Mouse (Mus musculus): Measurements from ENCODE around the gene Vsx2. TPM values are rescaled to one million over a fixed set of nuclear protein-coding genes. Genes with fewer than 3 reads are reported as not detected.

The Vsx2 gene
- not detected in 2 replicates for polyA plus RNA-seq (2012; rRNA removed)

DNA sequence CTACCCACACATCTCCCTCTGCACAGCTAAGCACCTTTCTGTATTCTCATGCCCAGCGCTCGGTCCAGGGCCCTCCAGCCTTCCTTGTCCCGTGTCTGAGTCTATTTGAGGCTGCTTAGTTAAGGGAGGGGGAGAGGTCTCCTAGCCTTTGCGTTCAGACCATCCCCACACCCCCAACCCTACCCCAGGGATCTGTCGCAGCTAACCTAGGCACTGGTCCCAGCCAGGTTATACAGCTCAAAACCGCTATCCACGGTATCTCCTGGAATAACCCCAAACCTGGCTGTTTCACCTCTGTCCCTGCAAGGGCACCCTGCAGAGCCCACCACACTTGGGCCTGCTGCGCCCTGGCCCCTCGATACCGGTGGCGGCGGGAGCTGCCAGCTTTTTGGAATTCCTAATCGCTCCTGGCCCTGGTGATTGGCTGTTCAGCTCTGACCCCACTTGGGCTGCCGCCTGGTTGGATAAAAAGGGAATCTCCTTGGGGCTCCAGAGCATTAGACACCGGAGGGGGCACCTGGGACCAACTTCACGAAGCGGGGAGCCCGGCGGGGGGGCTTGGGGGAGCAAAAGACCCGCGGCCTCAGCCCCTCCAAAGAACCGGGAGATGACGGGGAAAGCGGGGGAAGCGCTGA, at the start of gene Vsx2:
Gene Vsx2, plus strand, starts transcription at position 427 of the 635 bp plus-strand sequence.
- Histone ChIP-seq H3K4me3 (ENCODE audit: extremely low read depth, insufficient read depth, insufficient read length) (no peak within 1 kb of the TSS), H3K36me3 (ENCODE audit: control insufficient read depth, insufficient read depth, low read length) (no peaks in the 10 kb centered on the region), H3K27ac (ENCODE audit: insufficient read depth, low read length) (no peak within 1 kb of the TSS), H3K27me3 (ENCODE audit: control insufficient read depth, insufficient read depth, low read length) (peaks cover 39% of the 10 kb centered on the region), H3K4me1 (ENCODE audit: control insufficient read depth, insufficient read depth, insufficient read length) (no peaks in the 10 kb centered on the region)
- no peak for DNase-seq (ENCODE audit: low read depth in 1 of 2, low spot score in 2 of 2)
- TF ChIP-seq CTCF (IDR thresholded peaks at IDR 0.05; ENCODE audit: extremely low read depth, insufficient read depth, insufficient read length, insufficient replicate concordance) (no peak), POLR2A (IDR thresholded peaks at IDR 0.05; ENCODE audit: low read depth, low read length) (no peak)
- WGBS = 19% methylated on average over 24 of the region's 25 CpGs

DNA sequence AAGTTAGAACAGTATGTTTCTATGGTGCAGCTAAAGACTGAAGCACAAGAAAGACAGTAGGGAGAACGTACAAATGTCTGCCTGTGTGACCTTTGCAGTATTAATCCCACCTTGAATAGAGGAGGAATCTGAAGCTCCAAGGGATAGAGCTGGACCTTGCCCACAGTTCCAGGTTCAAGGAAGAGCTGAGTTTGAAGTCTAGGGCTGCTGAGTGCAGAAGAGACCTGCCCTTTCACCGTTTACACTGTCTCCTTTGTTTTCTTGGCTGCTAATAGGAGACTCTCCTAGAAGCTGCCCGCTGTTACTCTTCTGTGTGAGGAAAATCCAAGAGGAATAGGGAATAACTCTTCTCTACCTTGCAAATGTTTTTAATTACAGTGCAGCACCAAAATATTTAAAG, 45.8 kb upstream of the Vsx2 start:
- H3K27me3 ChIP-seq (ENCODE audit: control insufficient read depth, insufficient read depth, low read length) = no peaks in the 10 kb centered on the region
- no peak overlapping the region for H3K4me3 ChIP-seq (ENCODE audit: extremely low read depth, insufficient read depth, insufficient read length)
- no peak for TF ChIP-seq POLR2A (IDR thresholded peaks at IDR 0.05; ENCODE audit: low read depth, low read length)
- no peak overlapping the region for H3K27ac ChIP-seq (ENCODE audit: insufficient read depth, low read length)
- DNase-seq (ENCODE audit: low read depth in 1 of 2, low spot score in 2 of 2) = no peak
- H3K4me1 ChIP-seq (ENCODE audit: control insufficient read depth, insufficient read depth, insufficient read length) = no peaks in the 10 kb centered on the region; the same call in 1 of the 2 replicates
- H3K36me3 ChIP-seq (ENCODE audit: control insufficient read depth, insufficient read depth, low read length) = no peaks in the 10 kb centered on the region; the same call in 1 of the 2 replicates
- 94% methylated on average over 3 of the region's 3 CpGs for WGBS

DNA sequence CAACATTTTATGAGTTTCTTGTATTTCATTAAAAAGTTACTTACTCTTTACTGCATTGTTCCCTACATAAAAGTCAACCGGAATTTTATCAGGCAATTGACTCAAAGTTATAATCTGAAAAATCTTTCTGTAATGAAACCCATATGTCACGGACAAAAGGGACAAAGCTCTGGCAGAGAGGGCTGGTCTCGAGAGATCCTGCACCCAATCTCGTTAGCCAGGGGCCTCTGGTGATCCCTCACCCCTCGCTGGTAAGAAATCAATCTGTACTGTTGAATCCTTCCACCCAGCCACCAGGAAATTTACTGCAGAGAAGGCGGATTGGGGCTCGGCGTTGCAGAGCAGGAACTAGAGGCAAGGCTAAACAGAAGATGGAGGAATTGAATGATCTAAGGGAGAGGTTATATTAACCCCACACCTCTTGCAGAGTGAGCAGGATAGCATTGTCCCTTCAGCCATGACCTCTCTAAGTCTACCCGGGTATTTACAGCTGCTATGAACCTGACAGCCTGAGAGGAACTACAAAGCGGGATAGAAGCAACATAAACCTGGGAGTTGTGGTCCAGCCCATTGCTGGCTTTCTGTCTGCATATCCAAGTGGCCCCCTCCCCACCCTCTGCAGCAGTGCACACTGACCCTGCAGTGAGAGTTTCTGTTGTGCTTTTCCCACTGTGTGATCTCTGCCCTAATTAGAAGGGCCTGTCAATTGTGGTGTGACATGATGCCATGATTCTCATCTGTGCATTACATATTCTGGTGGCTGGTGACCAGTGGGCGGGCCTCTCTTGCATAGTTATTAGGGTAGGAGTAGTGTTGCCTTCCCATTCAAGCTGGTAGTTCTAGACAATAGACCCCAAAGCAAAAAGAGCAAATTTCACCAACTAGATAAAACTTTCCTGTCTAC, 45.2 kb upstream of the Vsx2 start:
- no peaks in the 10 kb centered on the region; the same call in 1 of the 2 replicates for H3K36me3 ChIP-seq (ENCODE audit: control insufficient read depth, insufficient read depth, low read length)
- no peak overlapping the region for H3K4me3 ChIP-seq (ENCODE audit: extremely low read depth, insufficient read depth, insufficient read length)
- TF ChIP-seq CTCF (IDR thresholded peaks at IDR 0.05; ENCODE audit: extremely low read depth, insufficient read depth, insufficient read length, insufficient replicate concordance) (no peak), POLR2A (IDR thresholded peaks at IDR 0.05; ENCODE audit: low read depth, low read length) (no peak)

DNA sequence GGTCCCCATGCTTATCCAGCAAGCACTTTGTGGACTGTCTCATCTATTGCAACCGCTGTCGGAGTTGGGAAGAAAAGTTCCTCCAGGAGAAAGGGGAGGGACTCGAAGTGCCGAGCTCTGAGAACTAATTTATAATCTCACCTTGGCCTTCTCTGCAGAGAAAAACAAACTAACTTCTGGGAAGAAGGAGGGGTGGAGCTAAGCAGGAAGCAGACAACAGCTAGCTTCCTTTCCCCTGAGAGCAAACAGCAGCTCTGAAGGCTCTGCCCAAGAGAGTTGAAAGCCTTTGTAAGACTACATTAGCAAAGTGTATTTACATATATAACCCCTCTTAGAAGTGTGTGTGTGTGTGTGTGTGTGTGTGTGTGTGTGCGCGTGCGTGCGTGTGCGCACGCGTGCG, 44.1 kb upstream of the Vsx2 start:
- 56% methylated on average over 12 of the region's 12 CpGs for WGBS
- TF ChIP-seq CTCF (IDR thresholded peaks at IDR 0.05; ENCODE audit: extremely low read depth, insufficient read depth, insufficient read length, insufficient replicate concordance) (no peak), POLR2A (IDR thresholded peaks at IDR 0.05; ENCODE audit: low read depth, low read length) (no peak)
- no peak for DNase-seq (ENCODE audit: low read depth in 1 of 2, low spot score in 2 of 2)
- no peaks in the 10 kb centered on the region for H3K27me3 ChIP-seq (ENCODE audit: control insufficient read depth, insufficient read depth, low read length)
- peak overlapping the region; percentile 67 for H3K27ac ChIP-seq (ENCODE audit: insufficient read depth, low read length)
- H3K4me1 ChIP-seq (ENCODE audit: control insufficient read depth, insufficient read depth, insufficient read length) = no peaks in the 10 kb centered on the region; the same call in 1 of the 2 replicates
- no peaks in the 10 kb centered on the region; the same call in 1 of the 2 replicates for H3K36me3 ChIP-seq (ENCODE audit: control insufficient read depth, insufficient read depth, low read length)
- no peak overlapping the region for H3K4me3 ChIP-seq (ENCODE audit: extremely low read depth, insufficient read depth, insufficient read length)

More for the DNA sequence above, 45.2 kb upstream of the Vsx2 start:
- H3K27me3 ChIP-seq (ENCODE audit: control insufficient read depth, insufficient read depth, low read length) = no peaks in the 10 kb centered on the region
- H3K4me1 ChIP-seq (ENCODE audit: control insufficient read depth, insufficient read depth, insufficient read length) = no peaks in the 10 kb centered on the region; the same call in 1 of the 2 replicates
- WGBS = 91% methylated on average over 11 of the region's 11 CpGs
- no peak for DNase-seq (ENCODE audit: low read depth in 1 of 2, low spot score in 2 of 2)
- H3K27ac ChIP-seq (ENCODE audit: insufficient read depth, low read length) = peak overlapping the region; percentile 11; the same call in 1 of the 2 replicates

DNA sequence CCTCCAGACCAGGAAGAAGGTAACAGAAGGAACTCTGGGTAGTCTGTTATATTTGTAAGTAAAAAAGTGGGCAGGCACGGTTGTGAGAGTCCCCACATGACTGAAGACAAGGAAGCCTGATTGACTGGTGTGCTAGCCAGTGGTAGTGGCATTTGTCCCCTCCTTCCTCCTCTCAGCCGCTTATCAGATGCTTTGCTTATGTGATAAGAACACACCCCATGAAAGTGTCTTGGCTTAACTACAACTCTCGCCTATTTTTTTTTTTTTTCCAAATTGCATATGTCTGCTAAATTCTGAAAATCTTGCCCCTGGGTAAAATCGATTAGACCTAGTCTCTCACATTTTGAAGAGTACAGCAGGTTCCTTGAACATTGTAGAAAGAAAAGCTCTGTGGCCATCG, 39.1 kb upstream of the Vsx2 start:
- Histone ChIP-seq H3K27me3 (ENCODE audit: control insufficient read depth, insufficient read depth, low read length) (no peaks in the 10 kb centered on the region), H3K36me3 (ENCODE audit: control insufficient read depth, insufficient read depth, low read length) (peaks cover 6% of the 10 kb centered on the region; the same call in 1 of the 2 replicates), H3K4me1 (ENCODE audit: control insufficient read depth, insufficient read depth, insufficient read length) (no peaks in the 10 kb centered on the region), H3K4me3 (ENCODE audit: extremely low read depth, insufficient read depth, insufficient read length) (no peak overlapping the region), H3K27ac (ENCODE audit: insufficient read depth, low read length) (no peak overlapping the region)
- DNase-seq (ENCODE audit: low read depth in 1 of 2, low spot score in 2 of 2) = no peak
- TF ChIP-seq POLR2A (IDR thresholded peaks at IDR 0.05; ENCODE audit: low read depth, low read length) (no peak), CTCF (IDR thresholded peaks at IDR 0.05; ENCODE audit: extremely low read depth, insufficient read depth, insufficient read length, insufficient replicate concordance) (no peak)
- 84% methylated on average over 5 of the region's 5 CpGs for WGBS

DNA sequence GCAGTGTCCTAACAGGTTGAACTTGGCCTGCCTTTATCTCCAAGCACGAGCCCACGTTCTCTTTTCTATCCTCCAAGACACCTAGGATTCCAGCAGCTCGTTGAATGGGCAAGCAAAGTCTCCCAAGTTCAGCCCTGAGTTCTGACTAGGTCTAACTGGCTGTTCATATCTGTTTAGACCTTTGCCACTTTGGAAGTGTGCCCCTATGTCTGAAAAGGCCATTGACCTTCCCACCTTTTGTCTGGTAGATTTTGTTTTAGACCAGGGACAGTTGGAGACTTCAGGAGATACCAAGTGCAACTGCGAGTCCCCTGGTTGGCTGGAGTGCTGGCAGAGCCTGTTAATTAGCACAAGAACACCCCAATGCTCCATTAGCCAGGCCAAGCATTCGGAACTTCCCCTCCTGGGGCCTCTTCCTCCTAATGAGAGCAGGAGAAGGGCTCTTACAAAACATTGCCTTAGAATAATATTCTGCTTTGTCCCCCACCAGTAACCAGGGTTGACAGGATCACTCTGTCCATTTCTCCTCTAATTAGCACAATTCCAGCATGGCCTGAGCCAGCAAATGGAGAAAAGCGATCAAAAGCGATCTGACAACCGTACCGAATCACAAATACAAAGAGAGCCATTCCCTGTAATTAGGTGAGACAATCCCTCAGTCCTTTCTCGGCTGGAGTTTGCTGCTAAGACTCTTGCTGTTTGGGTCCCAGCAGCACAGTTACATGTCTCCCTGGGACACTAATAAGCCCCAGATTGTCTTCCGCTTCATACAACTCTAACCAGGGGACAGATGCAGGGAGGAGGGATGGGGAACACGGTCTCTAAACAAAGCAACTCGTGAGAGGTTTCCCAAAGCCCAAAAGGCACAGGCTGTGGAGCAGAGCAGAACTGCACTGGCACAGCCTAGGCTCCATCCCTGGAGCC, 37.4 kb upstream of the Vsx2 start:
- TF ChIP-seq CTCF (IDR thresholded peaks at IDR 0.05; ENCODE audit: extremely low read depth, insufficient read depth, insufficient read length, insufficient replicate concordance) (no peak), POLR2A (IDR thresholded peaks at IDR 0.05; ENCODE audit: low read depth, low read length) (no peak)
- DNase-seq (ENCODE audit: low read depth in 1 of 2, low spot score in 2 of 2) = no peak
- Histone ChIP-seq H3K36me3 (ENCODE audit: control insufficient read depth, insufficient read depth, low read length) (peaks cover 6% of the 10 kb centered on the region; the same call in 1 of the 2 replicates), H3K4me3 (ENCODE audit: extremely low read depth, insufficient read depth, insufficient read length) (no peak overlapping the region), H3K27me3 (ENCODE audit: control insufficient read depth, insufficient read depth, low read length) (no peaks in the 10 kb centered on the region), H3K27ac (ENCODE audit: insufficient read depth, low read length) (no peak overlapping the region), H3K4me1 (ENCODE audit: control insufficient read depth, insufficient read depth, insufficient read length) (no peaks in the 10 kb centered on the region)
- 92% methylated on average over 13 of the region's 13 CpGs for WGBS

All from spleen, adult 2 months (tissue).